Mouse (Mus musculus) MN1 (cell line): Measurements from ENCODE around the gene Olfr1373.
"Not testable (repeated sequence)": the region's sequence is repeated elsewhere in the genome, so short reads cannot be mapped to it uniquely, and the experiment has no call there.

Source experiments
- DNase-seq: peaks from one replicate; pipeline ENCODE4 v3.0.0-alpha.2; 2016; ENCODE audit warnings: low spot score

Gene Olfr1373

DNA sequence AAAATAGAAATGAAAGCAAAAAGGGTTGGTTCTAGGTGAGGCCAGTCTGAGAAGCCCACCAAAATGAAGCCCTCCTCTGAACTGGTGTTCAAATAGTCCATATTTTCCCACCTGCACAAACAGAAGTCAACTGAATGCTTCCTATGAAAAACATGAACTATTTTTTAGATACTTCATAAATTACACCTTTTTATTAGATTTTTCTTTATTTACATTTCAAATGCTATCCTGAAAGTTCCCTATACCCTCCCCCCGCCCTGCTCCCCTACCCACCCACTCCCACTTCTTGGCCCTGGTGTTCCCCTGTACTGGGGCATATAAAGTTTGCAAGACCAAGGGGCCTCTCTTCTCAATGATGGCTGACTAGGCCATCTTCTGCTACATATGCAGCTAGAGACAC lies at the start of gene Olfr1373:
Olfr1373 (minus strand) TSS at position 101 of the 400 bp plus-strand sequence.
- DNase-seq = not testable (repeated sequence)

DNA sequence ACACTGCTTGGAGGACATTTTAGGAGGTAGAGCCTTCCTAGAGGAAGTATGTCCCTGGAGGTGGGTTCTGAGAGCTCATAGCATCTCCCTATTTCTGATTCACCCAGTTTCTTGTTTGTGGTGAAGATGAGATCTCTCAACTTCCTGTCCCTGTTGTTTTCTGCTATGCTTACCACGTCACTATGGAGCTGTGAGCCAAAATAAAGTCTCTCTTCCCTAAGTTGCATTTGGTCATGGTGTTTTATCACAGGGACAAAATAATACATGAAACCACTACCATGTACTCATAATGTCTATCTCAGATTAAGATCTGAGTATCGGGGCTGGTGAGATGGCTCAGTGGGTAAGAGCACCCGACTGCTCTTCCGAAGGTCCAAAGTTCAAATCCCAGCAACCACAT lies 35.3 kb upstream of the Olfr1373 start:
- not testable (repeated sequence) for DNase-seq

DNA sequence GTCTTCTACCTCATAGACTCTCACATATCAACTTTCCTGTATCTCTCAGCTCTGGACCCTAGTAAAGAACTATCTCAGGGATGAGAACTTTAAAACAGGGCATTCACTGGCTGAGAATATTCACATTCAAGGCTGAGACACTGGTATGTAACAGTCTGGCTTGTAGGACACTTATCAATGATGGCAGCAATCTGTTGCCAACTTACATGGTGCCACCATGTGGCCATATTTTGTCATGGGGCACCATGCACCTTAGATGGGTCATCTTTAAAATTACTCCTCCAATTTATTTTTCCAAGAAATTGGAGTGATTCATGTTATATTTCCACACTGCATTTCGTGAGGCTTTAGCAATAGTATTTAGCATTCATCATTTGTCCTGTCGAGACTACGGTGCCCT lies 34.6 kb upstream of the Olfr1373 start:
- DNase-seq = peak; percentile 13

DNA sequence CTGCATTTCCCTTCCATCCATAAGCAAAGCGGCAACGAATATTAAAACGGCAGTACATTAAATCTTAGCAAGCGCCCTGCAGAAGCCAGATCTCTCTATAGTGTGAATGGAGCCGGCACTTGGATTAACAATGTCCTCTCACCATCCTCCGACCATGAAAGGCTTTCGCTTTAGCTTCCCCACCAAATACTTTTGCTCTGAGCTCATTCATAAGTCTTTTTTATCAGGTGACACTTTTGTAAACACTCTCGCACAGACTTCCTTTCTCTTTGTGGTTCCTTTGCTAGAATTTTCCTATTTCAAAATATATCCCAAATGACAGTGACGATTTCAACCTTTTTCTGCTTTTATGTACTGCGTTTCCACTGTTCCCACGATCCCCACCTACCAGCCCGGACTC lies 23.1 kb upstream of the Olfr1373 start:
- peak; percentile 13 for DNase-seq

DNA sequence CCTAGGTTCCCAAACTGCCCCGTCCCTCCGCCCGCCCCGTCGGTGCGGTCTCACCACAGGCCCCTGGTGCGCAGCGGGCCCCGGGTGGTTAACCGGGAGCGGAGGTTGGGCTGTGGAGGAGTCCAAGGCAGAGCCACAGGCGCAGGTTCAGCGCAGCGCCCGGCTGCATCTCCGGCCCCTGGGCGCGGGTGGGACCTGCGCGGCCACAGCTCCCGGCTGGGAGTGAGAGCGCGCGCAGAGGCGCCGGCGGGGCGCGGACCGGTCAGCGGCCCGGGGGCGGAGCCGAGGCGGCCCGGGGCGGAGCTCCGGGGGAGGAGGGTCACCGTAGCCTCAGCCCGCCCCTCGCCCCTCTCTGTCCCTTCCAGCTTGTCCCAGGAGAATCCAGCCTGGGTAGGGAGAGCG lies 22.6 kb upstream of the Olfr1373 start:
- DNase-seq = peak; percentile 12

DNA sequence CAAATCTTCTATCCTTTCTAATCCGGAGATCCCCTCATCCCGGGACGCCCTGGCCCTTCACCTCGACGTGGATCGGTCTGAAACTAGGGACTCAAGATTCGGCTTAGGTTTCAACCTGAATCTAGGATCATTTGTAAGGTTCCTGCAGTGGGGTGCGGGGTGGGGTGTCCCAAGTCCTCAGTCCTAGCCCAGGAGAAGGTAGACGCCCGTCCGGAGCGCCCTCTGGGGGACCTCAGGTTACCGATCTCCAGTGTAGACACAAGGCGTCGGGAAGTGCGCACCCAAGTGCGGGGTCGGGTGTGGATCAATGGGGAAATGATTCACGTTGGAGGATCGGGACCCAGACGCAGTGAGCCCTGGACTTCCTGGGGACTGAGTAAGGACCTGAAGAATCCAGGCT lies 21.8 kb upstream of the Olfr1373 start:
- DNase-seq = no peak

DNA sequence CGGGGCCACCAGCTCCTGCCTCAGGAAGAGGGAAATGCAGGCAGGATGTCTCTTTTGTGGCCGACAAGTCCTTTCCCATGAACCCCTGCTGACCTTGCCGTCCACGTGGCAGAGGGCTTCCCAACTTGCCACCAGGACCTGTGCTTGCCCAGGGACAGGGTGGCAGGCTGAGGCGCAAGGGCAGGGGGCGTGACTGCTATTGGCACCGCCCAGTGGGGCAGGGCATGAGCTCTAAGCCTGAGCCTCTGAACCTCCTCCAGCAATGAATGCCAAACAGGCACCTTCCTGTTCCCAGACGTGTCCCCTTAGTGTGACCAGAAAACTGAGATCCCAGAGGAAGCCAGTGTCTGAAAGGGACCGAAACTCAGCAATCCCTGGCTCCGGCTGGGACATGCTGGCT lies 18.6 kb upstream of the Olfr1373 start:
- DNase-seq = no peak

DNA sequence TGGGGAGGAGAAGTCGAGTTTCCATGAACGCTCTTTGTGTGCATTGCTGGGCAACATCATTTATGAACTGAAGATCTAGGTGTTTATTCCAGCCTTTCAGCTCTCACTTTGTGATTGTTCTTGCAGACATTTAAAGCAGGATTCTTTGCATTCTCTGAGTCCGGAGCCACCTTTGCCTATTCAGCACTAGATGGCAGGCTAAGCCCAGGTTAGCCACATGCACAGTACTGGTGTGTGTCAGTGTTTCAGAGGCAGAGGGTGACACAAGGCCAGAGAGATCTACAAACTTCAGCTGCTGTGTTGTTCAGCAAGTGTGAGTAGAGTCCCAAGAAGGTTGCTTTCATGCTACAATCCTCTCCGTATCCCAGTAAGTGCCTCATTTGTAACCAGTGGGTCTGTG lies 1.7 kb downstream of the Olfr1373 start:
- peak; percentile 57 for DNase-seq

DNA sequence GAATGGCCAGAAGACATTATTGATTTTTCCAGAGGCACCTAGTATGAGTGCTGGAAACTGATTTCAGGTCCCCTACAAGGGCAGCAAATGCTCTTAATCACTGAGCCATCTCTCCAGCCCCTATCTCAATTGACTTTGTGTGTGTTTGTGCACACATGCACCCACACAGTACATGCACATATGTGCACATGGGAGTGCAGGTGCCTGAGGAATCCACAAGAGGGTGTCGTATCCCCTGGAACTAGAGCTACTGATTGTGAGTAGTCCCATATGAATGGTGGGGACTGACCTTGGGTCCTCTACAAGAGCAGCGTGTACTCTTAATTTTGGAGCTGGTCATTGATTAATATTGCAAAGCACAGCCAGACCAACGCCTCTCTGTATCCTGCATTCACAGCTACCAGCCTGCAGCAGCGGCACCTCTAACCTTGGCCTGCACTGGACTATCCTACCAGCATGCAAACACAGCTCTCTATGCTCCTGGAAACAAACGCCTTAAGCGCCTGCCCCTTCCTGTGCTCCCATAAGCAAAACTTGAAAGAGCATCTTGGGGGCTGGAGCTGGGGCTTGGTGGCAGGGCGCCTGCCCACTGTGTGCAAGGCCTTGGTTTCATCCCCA lies 14.8 kb downstream of the Olfr1373 start:
- DNase-seq = no peak

DNA sequence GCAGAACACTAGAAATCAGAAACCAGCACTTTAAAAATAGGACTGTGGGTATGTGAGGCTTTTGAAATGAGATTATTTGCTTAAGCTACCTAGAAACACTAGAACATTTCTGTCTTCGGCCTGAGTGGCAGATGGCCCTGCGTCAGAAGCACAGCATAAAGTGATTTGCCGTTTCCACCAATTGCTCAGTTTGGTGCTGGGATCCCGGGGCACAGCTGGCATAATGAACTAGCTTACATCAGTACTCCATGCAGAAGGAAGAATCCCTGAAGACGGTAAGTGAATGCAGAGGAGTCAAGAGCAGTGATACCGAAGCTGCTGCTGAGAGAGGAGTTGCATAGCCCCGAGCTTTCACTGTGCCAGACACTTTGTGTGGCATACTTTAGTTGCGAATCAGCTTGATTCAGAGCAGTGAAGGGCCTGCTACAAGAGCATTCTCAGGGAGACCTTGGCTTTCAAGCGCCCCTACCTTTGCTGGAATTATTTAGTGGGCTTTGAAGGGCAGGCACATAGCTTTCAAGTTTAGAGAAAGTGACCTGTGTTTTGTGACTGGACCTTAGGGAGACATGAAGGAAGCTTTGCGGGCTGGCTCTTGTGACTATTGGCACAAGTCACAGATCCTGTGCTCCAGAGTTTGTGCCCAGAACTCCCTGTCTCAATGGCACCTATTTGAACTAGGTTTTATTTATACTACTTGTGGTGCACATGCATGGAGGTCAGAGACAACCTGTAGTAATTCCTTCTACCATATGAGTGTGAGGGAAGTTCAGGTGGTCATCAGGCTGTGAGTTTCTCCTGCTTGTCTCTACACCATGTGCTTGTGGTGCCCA lies 15.5 kb downstream of the Olfr1373 start:
- DNase-seq = no peak

DNA sequence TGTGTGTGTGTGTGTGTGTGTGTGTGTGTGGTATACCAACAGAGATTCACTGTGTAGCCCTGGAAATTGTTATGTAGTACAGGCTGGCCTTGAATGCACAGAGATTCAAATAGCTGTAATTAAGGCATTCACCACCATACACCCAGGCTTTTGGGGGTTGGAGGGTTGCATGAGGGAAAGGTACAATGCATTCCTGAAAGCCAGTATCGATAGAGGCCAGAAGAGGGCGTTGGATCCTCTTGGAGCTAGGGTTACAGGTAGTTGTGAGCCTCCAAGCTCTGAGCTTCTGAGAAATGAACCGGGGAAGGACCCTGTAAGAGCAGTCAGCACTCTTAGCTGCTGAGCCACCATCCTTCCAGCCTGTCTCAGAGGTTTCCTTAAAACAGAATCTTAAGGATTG lies 16.2 kb downstream of the Olfr1373 start:
- no peak for DNase-seq

DNA sequence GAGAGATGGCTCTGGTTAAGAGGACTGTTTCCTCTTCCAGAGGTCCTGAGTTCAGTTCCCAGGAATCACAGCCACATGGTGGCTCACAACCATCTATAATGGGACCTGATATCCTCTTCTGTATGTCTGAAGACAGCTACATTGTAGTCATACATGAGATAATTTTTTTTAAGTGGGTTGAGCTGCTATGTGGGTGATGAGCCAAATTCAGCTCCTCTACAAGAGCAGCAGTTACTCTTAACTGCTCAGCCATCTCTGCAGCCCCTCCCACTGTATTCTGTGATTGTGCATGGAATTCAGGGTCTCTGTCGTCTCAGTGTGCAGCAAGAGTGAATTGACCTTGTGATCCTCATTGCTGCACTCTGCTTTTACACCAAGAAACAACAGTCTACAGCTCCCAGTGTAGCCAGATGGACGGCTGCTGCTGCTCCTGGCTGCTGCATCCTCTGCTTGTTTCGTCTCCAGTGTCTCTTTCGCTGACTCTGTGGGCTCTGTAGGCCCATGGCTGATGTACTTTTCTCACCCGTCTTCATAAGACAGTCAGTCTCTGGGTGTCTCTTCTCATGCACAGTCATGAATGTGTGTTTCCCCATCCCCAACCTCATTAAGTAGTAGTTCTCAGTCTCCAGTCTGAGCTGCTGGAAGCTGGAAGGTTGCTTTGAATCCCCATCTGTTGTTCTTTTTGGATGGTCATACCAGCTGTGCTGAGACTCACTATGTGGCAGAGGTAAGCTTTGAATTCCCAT lies 16.8 kb downstream of the Olfr1373 start:
- DNase-seq = no peak

DNA sequence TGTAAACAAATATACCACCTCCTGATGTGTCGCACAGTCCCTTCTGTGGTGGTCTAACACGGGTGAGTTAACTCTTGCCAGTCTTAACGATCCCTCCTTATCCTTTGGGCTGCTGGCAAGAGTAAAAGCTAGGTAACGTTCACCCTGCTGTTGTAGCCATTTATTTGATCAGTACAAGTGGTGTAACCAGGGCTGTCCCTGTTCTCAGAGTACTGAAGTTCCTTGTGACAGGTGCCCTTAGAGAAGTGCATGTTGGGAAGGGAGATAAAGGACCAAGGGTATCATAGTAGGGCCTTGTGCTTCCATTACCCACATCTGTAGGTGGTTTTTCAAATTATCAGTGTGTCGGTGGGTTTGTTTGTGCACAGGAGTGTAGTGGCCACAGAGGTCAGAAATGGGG lies 17.6 kb downstream of the Olfr1373 start:
- no peak for DNase-seq

DNA sequence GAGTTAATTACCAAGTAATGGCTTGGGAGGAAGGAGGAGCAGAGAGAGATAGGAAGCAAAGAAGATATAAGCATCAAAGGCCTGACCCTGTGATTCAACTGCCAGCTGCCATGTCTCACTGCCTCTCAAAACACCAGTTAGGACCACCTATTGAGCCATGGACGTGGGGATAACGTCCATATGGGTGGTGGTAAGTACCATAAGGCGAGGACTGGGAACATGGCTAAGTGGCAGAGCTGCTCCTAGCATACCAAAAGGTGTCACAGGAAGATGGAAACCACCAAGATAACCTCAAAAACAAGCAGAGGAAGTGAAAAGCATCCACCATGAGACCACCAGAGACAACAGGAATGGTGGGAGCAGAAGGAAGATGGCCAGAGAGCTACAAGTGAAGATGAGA lies 18.2 kb downstream of the Olfr1373 start:
- no peak for DNase-seq

DNA sequence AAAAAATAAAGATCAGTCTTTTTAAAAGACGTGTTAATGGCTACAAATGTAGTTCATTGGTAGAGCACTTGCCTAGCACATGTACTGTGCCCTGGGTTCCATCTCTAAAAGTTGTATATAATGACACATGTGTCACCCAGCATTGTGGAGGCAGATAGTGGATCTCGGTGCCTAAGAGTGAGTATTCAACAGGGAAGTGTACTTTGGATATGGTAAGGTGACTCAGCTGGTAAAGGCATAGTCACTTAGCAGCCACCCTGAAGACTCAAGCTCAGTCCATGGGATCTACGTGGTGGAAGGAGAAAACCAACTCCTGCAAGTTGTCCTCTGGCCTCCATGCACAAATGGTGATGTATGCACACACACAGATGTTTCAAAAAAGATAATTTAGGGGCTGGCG lies 20.9 kb downstream of the Olfr1373 start:
- DNase-seq = no peak

DNA sequence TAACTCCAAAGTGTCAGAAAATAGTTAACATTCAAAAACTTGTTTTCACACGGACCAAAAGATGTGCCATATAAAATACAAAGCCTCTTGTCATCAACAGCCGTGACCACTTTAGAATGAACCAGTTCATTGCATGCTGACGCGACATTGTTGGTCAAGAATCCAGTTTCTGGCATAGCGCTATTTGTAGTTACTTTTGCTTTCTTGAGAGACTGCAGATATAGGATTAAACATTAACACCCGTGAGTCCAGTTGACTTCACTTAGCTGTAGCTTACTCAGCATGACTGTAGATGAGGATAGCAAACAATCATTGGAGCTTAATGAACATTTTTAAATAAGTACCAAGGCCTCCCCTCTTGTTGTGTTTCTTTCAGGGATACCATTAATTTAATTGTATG lies 23.3 kb downstream of the Olfr1373 start:
- DNase-seq = no peak

DNA sequence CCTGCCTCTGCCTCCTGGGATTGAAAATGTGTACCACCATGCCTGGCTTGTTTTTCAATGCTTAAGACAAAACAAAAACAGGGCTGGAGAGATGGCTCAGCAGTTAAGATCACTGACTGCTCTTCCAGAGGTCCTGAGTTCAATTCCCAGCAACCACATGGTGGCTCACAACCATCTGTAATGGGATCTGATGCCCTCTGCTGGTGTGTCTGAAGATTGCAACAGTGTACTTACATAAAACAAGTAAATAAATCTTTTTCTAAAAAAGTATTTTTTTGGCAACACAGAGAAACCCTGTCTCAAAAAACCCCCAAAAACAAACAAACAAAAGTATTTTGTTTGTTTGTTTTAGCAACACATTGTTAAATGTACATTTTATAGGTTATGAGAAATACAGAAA lies 24.9 kb downstream of the Olfr1373 start:
- not testable (repeated sequence) for DNase-seq

DNA sequence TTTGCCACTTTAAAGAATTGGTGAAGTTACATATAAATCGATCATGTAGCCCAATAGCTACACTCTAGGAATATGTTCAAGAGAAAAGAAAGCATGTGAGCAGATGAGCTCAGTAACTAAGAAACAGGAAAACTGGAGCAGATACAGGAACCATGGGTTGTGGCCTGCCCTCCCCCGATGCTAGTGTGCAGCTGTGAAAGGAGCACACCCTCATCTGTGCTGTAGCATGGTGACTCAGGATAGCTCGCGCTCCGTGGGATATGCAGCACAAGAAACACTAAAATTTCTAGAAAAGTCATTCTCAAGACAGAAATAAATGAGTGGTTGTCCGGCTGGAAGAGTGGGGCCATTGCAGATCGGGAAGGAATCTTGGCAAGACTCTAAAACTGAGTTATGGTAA lies 28.2 kb downstream of the Olfr1373 start:
- no peak for DNase-seq

DNA sequence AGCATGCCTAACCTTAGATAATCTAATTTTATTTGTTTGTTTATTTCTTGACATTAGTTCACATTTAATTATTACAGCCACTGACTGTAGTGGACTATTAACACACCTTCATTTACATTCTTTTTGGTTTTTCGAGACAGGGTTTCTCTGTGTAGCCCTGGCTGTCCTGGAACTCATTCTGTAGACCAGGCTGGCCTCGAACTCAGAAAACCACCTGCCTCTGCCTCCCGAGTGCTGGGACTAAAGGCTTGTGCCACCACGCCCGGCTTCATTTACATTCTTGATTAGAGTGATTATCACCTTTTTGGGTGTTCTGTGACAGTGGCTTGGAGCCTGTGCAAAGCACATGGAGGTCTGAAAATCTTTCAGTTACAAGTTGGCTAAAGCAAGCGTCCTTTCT lies 29.2 kb downstream of the Olfr1373 start:
- DNase-seq = not testable (repeated sequence)

DNA sequence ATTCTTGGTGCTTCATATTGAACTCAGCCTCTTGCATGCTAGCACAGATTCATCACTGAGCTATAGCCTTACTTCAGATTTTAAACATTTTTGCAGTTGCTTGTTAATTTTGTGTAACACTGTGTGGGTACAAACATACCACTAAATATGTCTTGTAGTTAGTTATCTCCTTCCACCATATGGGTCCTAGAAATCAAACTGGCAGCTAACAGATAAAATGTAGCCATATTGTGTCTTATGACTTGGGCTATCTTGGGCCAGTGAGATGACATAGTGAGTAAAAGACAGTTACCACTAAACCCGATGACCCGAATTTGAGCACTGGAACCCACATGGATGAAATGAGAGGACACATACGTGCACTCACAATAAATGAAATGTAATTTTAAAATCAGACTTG lies 29.8 kb downstream of the Olfr1373 start:
- DNase-seq = no peak

DNA sequence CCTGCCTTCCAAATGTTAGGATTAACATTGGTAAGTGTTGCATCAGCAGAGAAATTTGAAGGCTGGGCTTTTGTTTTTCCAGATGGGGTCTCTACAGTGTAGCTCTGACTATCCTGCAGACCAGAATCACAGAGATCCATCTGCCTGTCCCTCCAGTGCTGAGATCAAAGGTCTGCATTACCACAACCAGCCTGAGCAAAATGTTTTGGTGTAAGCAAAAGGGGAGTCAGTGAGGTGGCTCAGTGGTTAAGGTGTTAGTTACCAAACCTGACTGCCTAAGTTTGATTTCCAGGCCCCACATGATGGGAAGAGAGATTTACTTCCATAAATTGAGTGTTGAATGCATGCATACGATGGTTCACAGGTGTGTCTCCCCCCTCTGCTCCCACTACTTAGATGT lies 35.9 kb downstream of the Olfr1373 start:
- no peak for DNase-seq

DNA sequence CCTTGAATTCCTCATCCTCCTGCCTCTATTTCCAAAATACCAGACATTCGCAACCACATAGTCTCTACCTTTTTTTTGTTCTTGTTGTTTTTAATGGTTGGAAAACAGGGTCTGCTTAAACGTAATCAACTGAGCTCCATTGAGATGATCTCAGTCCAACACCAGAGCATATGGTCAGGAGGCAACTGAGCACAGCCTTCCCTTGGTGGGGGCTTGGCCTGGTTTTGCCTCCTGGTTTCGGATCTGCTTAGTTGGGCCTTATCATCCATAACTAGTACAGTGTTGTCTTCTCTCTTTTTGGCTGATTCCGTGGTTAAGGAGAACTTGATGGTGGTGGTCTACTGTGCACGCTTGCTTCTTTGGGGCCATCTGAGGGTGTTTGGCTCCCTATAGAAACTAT lies 36.5 kb downstream of the Olfr1373 start:
- DNase-seq = no peak

DNA sequence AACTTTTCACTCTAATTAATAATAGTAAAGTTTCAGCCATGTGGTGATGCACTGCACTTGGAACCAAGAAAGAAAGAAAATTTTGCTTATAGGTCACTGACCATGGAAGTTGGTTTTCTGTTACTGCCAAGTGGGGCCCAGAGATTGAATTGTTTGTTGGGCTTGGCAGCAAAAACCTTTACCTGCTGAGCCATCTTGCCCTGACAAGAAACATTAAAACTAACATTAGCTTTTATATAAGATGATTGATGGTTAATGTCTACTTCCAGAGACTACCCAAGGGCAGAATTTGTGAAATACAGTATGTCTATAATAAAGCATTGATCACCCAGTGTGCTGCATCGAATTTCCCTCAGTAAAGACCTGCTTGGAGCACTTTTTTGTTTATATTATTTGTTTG lies 38.9 kb downstream of the Olfr1373 start:
- DNase-seq = no peak
